Mouse (Mus musculus) heart, adult 9 months (tissue): ENCODE results near the gene Zmiz1.

Experiments used
- DNase-seq, 2 experiments: peaks; one replicate each; pipeline ENCODE4 v3.0.0; 2022; ENCODE audit warnings: low spot score in 2 of 2

The Zmiz1 gene

DNA sequence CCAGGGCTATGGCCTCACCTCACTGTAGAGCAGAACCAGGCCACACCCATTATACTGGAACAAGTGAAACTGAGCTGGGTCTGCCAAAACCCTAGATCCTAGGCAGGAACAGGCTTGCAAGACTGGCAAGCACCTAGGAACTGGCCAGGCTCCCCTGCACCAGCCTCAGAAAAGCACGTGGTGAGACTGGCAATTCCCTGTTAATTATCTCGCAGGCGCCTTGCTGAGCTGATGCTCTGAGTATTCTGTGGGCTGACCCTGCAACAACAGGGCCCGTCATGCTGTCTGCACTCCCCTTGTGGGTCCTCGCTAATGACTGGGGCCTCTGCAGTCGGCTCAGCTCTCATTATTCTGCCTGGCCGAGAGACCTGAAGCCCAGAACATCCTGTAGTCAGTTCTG, 177.3 kb downstream of the Zmiz1 start:
- peak; percentile 58 to 59 for DNase-seq

DNA sequence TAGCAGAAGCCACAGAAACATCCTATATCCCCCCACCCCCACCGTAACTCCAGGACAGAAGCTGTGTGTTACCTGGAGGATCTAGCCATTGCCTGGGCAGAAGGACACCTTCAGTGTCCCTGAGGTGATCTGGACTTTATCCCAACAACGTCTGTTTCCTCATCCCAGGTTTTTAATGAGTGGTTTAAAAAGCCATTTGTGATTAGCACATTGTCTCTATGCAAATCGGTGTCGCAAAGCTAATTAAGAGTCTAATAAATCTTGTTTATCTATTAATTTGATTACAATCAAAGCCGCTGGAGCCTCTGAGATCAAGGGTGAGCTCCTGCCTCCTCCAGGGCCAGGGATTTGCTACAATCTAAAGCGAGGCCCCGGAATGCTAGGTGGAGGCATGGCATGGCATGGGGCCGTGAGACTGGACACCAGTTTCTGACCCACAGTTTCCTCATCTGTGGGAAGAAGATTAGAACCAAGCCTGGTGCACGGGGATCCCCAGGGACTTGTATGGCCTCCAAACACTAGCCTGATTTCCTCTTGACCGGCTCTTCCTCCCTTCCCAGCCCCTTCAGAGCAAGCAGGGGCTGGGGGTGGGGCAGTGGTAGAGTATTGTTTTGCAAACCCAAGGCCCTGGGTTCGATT, 180.3 kb downstream of the Zmiz1 start:
- DNase-seq: no peak

DNA sequence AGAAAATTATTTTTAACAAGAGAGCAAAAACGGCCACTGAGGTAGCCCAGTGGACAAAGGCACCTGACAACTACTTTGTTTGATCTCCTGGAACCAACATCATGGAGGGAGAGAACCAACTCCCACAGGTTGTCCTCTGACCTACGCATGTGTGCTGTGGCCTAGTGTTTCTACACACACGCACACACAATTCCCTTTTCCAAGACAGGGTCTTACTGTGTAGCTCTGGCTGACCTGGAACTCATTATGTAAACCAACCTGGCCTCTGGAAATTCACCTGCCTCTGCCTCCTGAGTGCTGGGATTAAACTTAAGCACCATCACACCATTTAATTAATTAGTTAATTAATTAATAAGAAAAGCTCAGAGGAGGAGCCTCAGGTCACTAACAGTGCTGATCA, 181.0 kb downstream of the Zmiz1 start:
- DNase-seq: no peak

DNA sequence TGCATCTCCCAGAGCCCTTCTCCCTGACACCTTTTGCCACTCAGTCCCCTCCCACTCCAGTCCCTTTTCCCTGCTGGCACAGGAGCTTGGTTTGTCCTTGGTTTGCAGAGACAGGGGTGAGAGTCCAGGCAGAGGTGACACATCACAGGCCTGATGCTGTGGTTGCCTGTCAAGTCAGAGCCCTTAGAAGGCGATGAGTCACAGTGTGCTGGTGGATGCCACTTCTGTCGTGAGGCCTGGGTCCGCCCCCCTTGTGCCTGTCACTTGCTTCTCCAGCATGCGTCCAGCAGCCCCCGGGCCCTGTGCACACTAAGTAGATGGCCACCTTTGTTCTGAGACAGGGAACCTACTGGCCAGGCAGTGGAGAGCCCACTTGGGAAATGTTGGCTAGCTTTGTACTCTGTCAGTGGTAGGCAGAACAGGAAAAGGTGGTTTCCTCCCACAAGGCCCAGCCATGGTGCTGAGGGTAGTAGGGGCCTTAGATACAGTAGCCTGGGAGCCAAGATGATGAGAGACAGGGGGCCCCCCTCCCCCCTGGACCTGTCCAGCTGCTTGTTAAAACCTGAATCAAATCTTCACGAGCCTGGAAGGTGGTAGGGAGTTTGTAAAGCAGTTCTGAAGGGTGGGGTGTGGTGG, 181.6 kb downstream of the Zmiz1 start:
- peak; percentile 39 to 49 for DNase-seq

DNA sequence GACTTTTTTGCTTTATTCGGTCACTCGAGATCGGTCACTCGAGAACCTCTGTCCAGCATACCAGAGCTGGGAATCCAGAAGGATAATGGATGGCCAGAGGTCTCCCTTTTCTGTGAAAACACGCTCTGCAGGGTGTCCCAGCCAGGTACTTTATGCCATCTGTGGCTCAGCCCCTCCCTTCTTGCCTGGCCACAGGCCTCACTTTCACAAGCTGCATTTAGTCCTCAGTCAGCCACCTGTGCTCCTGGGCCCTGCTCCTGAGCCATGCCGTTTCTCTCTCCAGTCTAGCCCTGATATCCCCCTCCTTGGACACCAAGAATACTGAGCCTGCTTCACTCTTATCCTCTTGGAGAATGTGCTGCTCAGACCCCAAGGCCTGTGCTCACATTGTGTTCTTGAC, 182.1 kb downstream of the Zmiz1 start:
- no peak for DNase-seq

DNA sequence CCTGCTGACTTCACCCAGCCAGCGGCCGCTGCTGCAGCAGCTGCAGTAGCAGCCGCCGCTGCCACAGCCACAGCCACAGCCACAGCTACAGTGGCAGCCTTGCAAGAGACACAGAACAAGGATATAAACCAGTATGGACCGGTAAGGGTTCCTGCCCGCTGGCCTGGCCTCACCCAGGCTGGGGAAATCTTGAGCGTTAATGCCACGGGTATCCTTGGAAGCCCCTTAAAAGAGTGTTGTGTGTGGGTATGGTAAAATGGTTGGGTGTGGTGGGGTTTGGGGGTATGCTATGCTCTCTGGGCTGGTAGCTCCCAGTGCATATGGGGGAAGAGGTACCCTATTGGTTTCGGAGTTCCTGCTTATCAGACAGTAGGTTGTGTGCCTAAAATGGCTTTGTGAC, 186.7 kb downstream of the Zmiz1 start:
- no peak for DNase-seq

DNA sequence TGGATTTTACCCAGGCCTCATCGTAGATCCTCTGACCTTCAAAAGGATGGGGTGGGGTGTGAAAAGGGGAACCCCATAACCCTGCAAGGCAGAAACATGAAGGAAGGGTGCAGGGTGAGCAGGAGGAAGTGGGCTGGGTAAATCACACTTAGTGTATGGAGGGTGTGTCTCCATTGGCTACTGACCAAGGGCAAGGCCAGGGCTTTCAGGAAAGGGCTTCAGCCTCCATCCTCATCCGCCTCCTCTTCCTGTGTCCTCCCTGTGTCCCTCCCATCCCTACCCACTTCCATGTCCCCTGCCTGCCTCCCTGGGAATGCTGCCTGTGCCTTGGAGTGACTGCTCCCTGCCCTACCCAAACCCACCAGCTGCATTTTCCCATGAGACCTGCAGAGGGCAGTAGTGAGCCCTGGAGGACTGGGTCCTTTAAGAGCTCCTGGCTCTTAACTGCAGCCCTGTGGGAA, 187.2 kb downstream of the Zmiz1 start:
- DNase-seq: peak; percentile 81 to 84

DNA sequence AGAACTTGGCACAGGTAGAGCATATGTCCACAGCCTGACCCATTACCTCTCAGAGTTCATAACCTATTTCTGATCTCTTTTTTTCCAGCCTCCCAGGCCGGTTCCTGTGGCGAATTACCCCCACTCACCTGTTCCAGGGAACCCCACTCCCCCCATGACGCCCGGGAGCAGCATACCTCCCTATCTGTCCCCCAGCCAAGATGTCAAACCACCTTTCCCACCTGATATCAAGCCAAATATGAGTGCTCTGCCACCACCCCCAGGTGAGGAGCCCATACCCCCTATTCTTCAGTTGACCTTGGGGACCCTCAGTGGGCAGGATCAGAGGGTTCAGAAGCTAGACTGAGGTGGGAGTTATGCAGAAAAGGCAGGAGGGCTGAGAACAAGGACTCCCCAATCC, 192.1 kb downstream of the Zmiz1 start:
- no peak for DNase-seq

DNA sequence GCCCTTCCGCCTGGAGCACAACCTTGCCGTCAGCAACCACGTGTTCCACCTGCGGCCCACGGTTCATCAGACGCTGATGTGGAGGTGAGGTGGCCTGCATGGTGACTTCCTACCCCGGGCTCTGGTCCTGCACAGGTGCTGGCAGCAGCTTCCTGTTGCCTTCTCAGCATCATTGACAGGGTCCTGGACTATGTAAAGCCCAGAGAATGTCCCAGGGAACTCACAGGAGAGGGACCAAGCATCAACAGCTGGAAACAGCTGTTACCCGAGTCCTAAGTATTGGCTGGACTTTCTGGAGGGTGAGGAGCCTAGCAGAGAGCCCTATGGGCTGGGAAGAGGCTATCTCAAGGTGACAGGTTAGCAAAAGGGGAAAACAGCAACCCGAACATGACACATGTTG, 192.9 kb downstream of the Zmiz1 start:
- DNase-seq: no peak

DNA sequence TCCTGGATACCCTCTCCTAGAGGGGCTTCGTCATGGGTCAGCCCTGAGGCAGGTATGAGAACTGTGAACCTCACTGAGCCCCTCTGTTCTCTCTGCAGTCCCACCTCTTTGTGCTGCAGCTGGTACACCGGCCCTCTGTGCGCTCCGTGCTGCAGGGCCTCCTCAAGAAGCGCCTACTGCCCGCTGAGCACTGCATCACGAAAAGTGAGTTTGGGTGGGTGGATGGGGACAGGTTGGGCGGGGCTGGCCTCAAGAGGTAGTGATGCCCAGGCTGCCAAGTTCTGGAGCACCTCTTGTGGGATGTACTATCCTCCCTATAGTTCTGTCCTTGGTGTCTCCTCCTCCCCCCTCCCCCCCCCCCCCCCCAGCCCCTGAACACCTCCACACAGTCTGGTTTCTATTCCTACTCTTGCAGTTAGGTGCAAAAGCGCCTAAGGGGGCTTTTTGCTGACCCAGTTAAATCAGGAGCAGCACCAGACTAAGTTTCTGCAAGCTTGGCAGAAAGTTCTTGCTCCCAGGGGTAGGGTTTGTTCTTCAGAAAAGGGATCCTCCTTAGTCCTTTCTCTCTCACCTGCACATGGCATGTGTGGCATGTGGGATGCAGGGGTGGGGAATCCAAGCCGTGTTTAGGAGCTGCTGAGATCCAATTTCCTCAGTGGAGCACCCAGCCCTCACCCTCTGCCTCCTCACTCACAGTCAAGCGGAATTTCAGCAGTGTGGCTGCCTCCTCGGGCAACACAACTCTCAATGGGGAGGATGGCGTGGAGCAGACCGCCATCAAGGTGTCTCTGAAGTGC, 195.6 kb downstream of the Zmiz1 start:
- no peak for DNase-seq

DNA sequence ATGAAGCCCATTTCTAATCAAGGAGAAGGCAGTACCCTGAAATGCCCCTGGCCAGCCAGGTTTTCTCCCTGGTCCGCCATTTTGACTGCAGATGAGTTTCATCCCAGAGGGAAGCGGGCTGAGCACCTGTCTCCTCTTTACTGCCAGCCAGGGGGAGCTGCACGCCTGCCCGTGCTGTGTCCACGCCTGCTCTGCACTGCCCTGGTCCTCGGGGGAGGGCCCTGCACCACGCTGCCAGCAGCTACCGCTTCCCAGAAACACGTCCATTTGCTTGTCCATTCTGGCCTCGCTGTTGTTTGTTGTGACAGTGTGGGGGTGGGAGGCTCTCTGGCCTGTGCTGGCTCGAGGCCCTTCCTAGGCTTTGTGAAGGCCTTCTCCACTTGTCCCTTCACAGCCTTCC, 201.7 kb downstream of the Zmiz1 start:
- peak in 1 of 2 experiments; percentile 55 for DNase-seq

DNA sequence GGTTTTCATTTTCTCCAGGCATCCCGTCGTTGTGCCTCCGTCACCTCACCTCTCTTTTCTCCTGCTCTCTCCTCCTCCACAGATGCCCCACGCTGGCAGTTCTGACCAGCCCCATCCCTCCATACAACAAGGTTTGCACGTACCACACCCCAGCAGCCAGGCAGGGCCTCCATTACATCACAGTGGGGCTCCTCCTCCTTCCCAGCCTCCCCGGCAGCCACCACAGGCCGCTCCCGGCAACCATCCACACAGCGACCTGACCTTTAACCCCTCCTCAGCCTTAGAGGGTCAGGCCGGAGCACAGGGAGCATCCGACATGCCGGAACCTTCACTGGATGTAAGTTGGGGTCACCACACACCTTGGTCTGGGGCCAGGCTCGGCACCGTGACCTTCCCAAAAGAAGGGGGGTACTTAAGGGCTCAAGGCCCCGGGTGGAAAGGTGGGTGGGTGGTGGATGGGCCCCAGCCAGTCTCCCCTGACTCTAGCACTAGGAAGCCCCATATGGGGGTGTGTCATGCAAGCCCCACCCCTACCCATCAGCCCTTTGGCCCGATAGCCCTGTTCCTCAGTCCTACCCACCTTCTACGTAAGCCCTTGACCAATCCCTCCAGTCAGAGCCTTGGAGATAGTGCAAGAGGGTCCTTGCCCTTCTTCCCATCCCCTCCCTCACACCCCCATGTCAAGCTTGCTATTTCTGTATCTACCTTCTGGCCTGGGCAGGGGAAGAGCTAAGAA, 202.4 kb downstream of the Zmiz1 start:
- DNase-seq: no peak

DNA sequence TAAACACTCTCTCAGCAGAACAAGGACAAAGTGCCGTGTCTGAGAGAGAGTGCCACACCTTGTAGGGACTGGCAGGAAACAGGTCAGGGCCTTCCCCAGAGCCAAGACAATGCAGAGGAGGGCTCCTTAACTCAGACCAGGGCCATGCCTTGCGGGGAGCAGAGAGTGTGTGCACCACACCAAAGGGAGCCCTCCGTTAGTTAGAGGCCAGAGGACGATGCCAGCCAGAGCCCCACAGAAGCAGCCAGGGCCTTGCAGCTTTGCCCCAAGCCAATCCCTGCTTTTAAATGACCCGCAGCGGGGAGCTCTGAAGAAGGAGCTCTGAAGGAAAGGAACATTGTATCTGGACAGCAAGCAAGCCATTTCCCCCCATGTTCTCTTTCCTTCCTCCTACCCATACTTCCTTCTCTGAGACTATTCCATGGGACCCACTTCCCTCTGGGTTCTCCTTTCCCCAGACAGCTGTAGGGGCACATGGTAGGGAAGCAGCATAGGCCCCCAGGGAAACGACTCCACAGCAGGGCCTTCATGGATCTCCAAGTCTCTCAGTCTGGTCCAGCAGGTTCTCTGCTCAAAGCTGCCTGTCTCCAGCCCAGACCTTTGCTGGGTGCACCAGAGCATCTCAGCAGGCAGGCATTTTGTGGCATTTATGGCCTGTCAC, 204.8 kb downstream of the Zmiz1 start:
- no peak for DNase-seq

DNA sequence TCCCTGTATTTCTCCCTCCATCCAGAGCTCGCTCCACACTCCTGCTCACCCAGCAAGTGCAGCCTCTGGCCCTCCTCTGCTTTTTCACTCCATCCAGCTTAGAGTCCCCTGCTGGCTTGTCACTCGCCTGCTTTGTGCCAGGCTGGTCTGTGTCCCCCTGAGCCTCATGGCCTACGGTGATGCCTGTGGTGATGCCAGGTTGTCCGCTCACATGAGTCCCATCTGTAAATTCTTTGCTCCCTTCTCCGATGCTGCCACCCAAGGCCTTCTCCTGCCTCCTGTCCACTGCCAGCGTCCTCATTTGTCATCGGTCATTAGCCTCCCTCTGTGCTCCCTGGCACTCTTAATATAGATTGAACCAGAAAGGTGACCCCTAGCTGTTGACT, 205.3 kb downstream of the Zmiz1 start:
- no peak for DNase-seq

DNA sequence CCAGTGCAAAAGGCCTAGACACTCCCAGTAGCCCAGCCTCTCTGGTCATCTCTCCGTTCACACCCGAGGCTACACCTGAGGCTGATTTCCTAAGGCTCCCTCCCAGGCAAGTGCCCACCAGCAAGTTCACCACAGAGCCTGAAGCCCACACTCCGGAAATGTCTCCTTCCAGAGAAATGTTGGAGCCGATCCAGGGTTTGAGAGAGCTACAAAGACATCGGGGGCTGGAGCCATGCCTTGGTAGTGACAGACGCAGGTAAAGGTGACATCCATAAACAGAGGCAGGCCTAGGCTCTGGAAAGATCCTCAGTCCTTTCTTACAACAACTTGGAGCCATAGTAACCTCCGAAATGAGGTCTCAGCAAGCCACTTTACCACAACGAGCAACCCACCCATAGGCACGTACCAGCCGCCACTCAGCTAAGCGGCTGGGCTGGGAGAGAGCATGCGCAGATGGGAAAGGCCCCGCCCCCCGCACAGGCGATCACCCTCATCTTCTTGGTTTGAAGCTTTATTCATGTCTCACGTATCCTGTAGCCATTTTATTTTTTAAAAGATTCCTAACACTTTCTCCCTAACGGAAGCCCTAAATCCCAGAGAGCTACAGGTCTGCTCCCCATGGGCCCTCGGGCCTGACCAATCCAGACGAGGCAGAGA, 206.5 kb downstream of the Zmiz1 start:
- DNase-seq: no peak

DNA sequence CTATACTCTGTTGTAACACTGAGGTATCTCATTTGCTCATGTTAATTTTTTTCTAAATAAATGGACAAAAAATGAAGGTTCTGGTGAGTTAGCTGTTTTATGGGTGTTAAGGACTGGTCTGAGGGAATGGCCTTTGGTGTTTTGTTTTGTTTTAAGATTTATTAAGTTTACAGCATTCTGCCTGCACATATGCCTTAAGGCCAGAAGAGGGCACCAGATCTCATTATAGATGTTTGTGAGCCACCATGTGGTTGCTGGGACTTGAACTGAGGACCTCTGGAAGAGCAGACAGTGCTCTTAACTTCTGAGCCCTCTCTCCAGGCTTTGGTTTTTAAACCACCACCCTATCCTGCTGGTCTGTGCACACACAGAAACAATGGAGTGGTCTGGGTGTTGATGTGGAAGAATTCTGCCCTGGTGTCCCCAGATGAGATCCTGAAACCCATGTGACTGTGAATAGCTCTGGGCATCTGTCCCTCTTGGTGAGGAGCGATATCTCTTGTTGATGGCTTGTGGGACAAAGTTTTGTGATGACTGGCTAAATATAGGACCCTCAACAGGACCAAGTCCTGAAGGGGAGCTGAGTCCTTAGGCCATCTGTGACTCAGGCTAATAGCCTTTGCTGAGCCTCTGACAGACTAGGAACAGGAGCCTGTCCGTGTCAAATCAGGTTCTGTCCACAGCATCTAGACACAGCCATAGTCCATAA, 207.8 kb downstream of the Zmiz1 start:
- DNase-seq: peak; percentile 70 to 74

DNA sequence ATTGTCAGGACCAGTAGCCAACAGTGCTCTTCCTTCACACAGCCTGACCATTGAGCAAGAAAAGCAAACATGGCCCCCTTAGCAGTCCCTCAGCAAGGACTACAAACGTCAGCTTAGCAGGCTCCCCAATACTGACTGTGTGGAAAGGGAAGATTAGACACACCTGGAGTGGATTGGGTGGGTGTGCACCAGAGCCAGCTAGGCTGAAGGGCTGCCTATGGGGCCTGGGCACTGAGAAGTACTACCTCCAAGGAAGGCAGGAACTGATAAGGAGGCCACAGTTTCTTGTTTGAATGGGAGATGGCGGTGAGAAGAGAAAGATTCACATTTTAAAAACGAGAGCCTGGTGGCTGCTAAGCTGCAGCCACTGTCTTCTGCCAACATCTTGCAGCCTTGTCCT, 208.6 kb downstream of the Zmiz1 start:
- no peak for DNase-seq

DNA sequence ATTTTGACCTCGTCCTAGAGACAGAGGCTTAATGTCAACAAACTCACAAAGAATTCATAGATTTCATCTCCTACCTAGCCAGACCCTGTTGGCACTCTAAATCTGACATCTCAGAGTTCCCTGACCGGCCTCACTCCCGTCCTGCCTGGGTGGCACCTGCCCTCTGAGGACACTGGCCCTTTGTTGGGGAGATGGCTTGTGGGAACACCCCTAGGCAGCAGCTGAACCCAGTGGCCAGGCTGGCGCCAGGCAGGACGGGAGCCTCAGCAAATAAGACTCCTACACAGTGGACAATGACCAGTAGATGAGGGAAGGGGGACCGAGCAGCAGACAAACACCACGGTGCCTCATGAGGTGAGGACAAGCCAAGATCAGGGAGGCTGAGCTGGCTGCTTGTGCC, 220.6 kb downstream of the Zmiz1 start:
- no peak for DNase-seq

DNA sequence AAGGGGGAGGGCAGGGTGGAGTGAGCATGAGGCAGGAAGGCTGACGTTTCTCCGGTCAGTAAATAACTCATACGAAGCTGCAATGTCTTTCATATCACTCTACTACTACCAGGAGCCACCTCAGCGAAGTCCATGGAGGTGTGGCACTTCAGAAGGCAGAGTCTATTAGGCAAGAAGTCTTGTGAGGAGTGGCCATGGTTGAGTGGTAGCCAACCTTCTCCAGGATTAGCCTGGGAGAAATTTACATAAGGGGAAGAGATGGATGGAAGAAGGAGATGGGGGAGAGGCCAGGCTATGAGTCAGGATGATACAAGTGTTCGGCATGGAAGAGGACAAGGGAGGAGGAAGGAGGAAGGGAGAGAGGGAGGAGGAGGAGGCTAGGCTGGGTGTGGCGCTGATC, 223.0 kb downstream of the Zmiz1 start:
- DNase-seq: no peak

DNA sequence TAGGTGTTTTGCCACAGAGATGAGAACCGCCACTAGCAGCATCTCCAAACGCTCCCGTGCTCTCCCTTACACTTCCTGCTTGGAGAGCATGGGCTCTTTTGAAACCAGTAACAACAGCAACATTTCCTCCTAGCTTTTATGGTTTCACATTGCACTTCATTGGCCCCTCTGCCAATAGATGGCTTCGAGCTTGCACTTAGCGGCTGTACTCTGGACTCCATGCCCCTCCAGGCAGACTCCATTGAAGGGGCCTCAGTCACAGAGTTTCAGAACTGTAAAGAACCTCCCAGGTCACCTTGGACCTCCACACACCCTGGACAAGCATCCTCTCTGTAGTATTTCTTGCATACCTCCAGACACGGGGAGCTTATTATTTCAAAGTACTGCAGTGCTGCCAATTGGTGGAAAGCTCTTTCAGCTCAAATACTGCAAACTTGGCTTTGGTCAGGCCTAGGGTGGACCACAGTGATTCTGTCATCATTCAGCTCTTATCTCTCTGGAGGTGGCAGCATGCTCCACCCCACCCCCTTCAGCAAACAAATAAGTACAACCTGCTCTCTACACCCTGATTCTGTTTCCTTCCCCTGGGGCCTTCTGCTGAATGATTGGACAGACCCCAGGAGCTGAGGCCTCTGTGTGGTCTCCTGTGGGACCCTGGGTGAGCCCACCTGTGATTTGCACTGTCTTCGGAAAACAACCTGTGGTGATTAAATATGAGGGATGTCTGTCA, 227.4 kb downstream of the Zmiz1 start:
- no peak for DNase-seq
